Mouse (Mus musculus): ENCODE results near the gene Rpgrip1l. TPM values are rescaled to one million over a fixed set of nuclear protein-coding genes. Genes with fewer than 3 reads are reported as not detected.

The Rpgrip1l gene
- 0.80 and 1.5 TPM in 2 replicates for polyA plus RNA-seq (2012; rRNA removed; ENCODE audit: low replicate concordance)

DNA sequence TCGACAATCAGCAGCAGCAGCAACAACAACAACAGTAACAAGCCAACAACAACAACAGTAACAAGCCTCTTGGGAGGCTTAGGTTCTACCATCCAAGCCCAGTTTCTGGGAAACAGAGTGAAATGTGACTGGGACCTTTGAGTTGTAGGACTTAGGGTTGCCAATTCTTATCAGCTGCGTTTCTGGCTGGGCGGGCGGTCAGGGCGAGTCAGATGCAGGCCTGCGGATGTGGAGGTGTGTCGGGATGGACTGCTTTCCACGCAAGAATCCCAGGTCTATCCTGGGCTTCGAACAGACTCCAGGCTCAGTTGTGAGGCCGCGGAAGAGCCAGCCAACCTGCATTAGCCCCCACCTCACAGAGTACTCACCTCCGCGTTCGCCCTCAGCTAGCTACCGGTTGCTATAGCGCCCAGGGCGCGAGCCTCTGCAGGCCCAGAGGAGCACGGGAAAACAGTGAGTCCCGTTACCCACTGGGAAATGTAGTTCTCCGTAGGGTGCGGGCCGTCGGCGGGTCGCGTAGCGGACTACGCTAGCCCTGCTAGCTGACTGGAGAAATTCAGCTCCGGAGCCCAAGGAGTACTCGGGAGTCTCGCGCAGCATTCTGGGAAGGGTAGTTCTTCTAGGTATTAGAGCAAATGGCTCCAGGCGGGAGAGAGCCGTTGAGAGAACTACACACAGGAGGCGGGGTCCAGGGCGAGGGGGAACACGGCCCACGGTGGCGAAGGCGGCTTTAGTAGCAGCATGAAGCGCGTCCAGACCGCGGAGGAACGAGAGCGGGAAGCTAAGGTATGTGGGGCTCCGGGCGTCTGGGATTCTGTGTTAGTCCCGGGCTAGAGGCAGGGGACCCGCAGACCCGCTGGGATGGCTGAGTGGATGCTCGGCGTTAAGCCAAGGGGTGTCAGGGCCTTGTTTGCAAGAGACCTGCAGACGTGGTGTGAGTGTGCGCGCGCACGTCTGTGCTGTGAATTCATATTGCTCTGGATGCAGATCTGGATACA is at the start of gene Rpgrip1l, which contains the start of gene Fto:
TSS of gene Rpgrip1l (minus strand) at position 428 of the 998 bp plus-strand sequence.
TSS of gene Fto (plus strand) at position 691 of the 998 bp plus-strand sequence.

DNA sequence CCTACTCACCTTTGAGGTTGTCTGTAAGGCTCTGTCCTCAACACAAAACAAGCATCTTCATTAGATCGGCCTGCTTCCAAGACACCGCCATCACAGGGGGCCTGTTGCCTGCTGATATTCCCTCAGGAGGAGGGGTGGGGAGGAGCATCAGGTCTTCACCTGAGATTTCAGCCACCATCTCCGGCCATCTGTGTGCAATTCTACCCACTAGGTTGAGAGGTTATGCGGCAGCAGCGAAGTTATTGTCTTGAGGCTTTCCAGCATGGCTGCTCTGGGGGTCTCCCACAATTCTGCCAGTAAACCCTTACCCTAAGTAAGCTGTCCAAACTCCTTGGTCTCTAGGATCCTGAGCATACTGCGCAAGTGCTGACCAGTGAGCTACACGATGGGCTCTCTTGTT is 113.2 kb downstream of the Rpgrip1l start, which contains the start of gene Aktip:
TSS of gene Aktip (minus strand) at position 101 of the 400 bp plus-strand sequence.

Other genes with a start within 250 kb of the Rpgrip1l start
- gene Rbl2, start 243.2 kb downstream of the Rpgrip1l start, polyA plus RNA-seq (2012; rRNA removed; ENCODE audit: low replicate concordance) = 18.1 and 33.6 TPM in 2 replicates
- gene Aktip, start 113.3 kb downstream of the Rpgrip1l start, polyA plus RNA-seq (2012; rRNA removed; ENCODE audit: low replicate concordance) = 33.9 and 60.9 TPM in 2 replicates
- gene Fto, start 263 bp upstream of the Rpgrip1l start, polyA plus RNA-seq (2012; rRNA removed; ENCODE audit: low replicate concordance) = 44.1 and 55.7 TPM in 2 replicates

Measured in subcutaneous adipose tissue, adult 2 months (tissue).